Comparison of ENCODE assay signal across 9 mouse cellular contexts in the genomic region with DNA sequence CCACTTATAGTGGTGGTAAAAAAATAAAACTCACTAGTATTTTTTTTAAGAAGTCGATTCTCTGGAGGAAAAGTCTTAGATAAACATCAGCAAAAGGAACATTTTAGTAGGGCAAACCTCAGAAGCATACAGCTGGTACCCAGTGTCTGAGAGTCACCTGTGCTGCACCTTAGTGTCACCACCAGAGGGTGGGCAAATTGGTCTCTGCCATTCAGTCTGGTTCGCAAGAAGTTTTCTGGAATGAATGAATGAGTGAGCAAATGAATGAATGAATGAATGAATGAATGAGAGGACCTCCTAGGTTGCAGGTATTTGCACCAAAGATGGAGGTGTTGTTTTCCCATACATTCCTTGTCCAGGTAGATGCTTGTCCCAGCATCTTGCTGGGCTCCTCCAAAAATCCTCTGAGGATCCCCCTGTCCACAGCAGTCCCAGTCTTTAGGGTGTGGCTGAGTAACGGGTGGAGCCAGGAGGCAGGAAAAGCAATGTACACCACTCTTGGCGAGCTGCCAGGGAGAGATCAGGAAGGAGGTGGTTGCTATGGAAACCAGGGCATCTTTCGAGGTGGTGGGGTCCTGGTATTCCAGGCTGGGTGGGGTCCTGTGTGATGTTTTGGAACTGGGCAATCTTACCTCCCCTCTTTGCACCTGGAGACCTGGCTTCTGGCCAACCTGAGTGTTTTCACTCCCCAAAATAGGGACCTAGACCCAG. TPM values are rescaled to one million over a fixed set of nuclear protein-coding genes. Genes with fewer than 3 reads are reported as not detected.
DNase-seq lines count a peak whose midpoint lies in the region; ATAC-seq lines count a peak whose summit lies in the region.
"Had no signal": no experiment of that assay in that cellular context is flagged by ENCODE, and none has a peak within 500 bp of the region (broad histone marks: within the 10 kb centered on the region; RNA-seq: fewer than 3 reads in every experiment).

No protein-coding gene starts in this region.

- H3K4me2 ChIP-seq in heart, embryonic 13.5 days: peak overlapping the region; percentile 69
- H3K4me2 ChIP-seq in forebrain, embryonic 16.5 days (ENCODE audit: low read length): peak overlapping the region; percentile 58
- H3K4me2 ChIP-seq in limb, embryonic 13.5 days (replicated peaks): peak overlapping the region; percentile 60
- peak overlapping the region; percentile 44 for H3K4me2 ChIP-seq in stomach, embryonic 15.5 days

- DNase-seq in heart, adult 18-20 months: no peak
- peak; percentile 30 for DNase-seq in ZHBTc4 (ENCODE audit: low read depth, low spot score)
- DNase-seq in gastrocnemius, adult 18-20 months (ENCODE audit: low spot score): no peak
- no peak for DNase-seq in gastrocnemius, postnatal 14 days

- WGBS in heart, embryonic 13.5 days: 29% methylated on average over 5 of the region's 5 CpGs
- 18% methylated on average over 5 of the region's 5 CpGs for WGBS in forebrain, embryonic 16.5 days
- 20% methylated on average over 5 of the region's 5 CpGs for WGBS in limb, embryonic 13.5 days
- WGBS in stomach, embryonic 15.5 days: 19% methylated on average over 5 of the region's 5 CpGs

- peaks cover 51% of the 10 kb centered on the region for H3K4me1 ChIP-seq in heart, embryonic 13.5 days
- H3K4me1 ChIP-seq in forebrain, embryonic 16.5 days (replicated peaks; ENCODE audit: control insufficient read depth, insufficient read depth, low read length): peaks cover 37% of the 10 kb centered on the region
- peaks cover 52% of the 10 kb centered on the region for H3K4me1 ChIP-seq in limb, embryonic 13.5 days
- peaks cover 46% of the 10 kb centered on the region for H3K4me1 ChIP-seq in stomach, embryonic 15.5 days

- H3K27me3 ChIP-seq in heart, embryonic 13.5 days (replicated peaks): peaks cover 84% of the 10 kb centered on the region
- H3K27me3 ChIP-seq in forebrain, embryonic 16.5 days (replicated peaks; ENCODE audit: control insufficient read depth, insufficient read depth, low read length): peaks cover 31% of the 10 kb centered on the region
- H3K27me3 ChIP-seq in limb, embryonic 13.5 days: peaks cover 91% of the 10 kb centered on the region
- peaks cover 32% of the 10 kb centered on the region for H3K27me3 ChIP-seq in stomach, embryonic 15.5 days (replicated peaks)

- no peak for ATAC-seq in heart, embryonic 13.5 days (ENCODE audit: extremely low read depth, insufficient number of reproducible peaks, low FRiP score, low TSS enrichment)
- peak; percentile 10; the same call in 1 of the 2 replicates for ATAC-seq in forebrain, embryonic 16.5 days
- no peak for ATAC-seq in limb, embryonic 13.5 days (ENCODE audit: low FRiP score, low read depth)
- no peak for ATAC-seq in stomach, embryonic 15.5 days (ENCODE audit: insufficient read depth, low FRiP score, low read depth)

- H3K9me3 ChIP-seq in heart, embryonic 13.5 days: no peaks in the 10 kb centered on the region
- no peaks in the 10 kb centered on the region for H3K9me3 ChIP-seq in forebrain, embryonic 16.5 days (ENCODE audit: control insufficient read depth, low read length)
- H3K9me3 ChIP-seq in limb, embryonic 13.5 days: no peaks in the 10 kb centered on the region
- H3K9me3 ChIP-seq in stomach, embryonic 15.5 days: no peaks in the 10 kb centered on the region

- no peak overlapping the region for H3K27ac ChIP-seq in heart, embryonic 13.5 days (replicated peaks)
- H3K27ac ChIP-seq in forebrain, embryonic 16.5 days (ENCODE audit: low read length): peak overlapping the region; percentile 58; the same call in 1 of the 2 replicates
- H3K27ac ChIP-seq in limb, embryonic 13.5 days: no peak overlapping the region
- no peak overlapping the region for H3K27ac ChIP-seq in stomach, embryonic 15.5 days

- peak overlapping the region; percentile 8; the same call in 1 of the 2 replicates for H3K4me3 ChIP-seq in heart, embryonic 13.5 days
- peak overlapping the region; percentile 38 for H3K4me3 ChIP-seq in forebrain, embryonic 16.5 days (replicated peaks; ENCODE audit: low read length)
- peak overlapping the region; percentile 35 for H3K4me3 ChIP-seq in limb, embryonic 13.5 days
- H3K4me3 ChIP-seq in stomach, embryonic 15.5 days (replicated peaks): 0 out of 2 replicates have a peak overlapping the region, but pooled peaks have one; percentile 27

- peak overlapping the region; percentile 53; the same call in 1 of the 2 replicates for H3K9ac ChIP-seq in heart, embryonic 13.5 days
- peak overlapping the region; percentile 35 for H3K9ac ChIP-seq in forebrain, embryonic 16.5 days (replicated peaks; ENCODE audit: low read depth, low read length)
- H3K9ac ChIP-seq in limb, embryonic 13.5 days: no peak overlapping the region
- no peak overlapping the region for H3K9ac ChIP-seq in stomach, embryonic 15.5 days

- intact Hi-C loops in gastrocnemius, postnatal 14 days (cut with DNase I; ENCODE audit: low total_unique reads): no loop called here

- no peaks in the 10 kb centered on the region for H3K36me3 ChIP-seq in heart, embryonic 13.5 days
- no peaks in the 10 kb centered on the region for H3K36me3 ChIP-seq in forebrain, embryonic 16.5 days (ENCODE audit: control insufficient read depth, insufficient read depth)
- no peaks in the 10 kb centered on the region for H3K36me3 ChIP-seq in limb, embryonic 13.5 days
- H3K36me3 ChIP-seq in stomach, embryonic 15.5 days: no peaks in the 10 kb centered on the region

RNA-seq across cellular contexts. Expression of gene Fxyd7, which starts 2.0 kb away (rescaled TPM):
- polyA plus RNA-seq in heart, embryonic 13.5 days (2015; fragmentation: Nextera tagmentation; extraction: Ambion mirVana): 2.0 and 3.6 TPM in 2 replicates
- under 1 TPM; 0.40 to 0.59 TPM for total RNA-seq in heart, adult 18-20 months (2021)
- 51.0 and 95.0 TPM in 2 replicates for polyA plus RNA-seq in forebrain, embryonic 16.5 days (2015; fragmentation: Nextera tagmentation; extraction: Ambion mirVana)
- 20.0 and 21.3 TPM in 2 replicates for polyA plus RNA-seq in limb, embryonic 13.5 days (2015; fragmentation: Nextera tagmentation; extraction: Ambion mirVana)
- 21.6 and 25.0 TPM in 2 replicates for polyA plus RNA-seq in stomach, embryonic 15.5 days (2015; fragmentation: Nextera tagmentation; extraction: Ambion mirVana)
- 1 to 10 TPM in 1 of 2 experiments, under 1 TPM in 1; 0.94 to 1.2 TPM for total RNA-seq in gastrocnemius, adult 18-20 months (2021)
- 1 to 10 TPM; 2.0 to 2.1 TPM for total RNA-seq in gastrocnemius, postnatal 14 days (2021)
- total RNA-seq: MEL had no signal

RNA-seq across cellular contexts. Expression of gene Fxyd5, which starts 7.0 kb away (rescaled TPM):
- 35.5 and 39.2 TPM in 2 replicates for polyA plus RNA-seq in heart, embryonic 13.5 days (2015; fragmentation: Nextera tagmentation; extraction: Ambion mirVana)
- total RNA-seq in heart, adult 18-20 months (2021): 10 to 100 TPM; 21.7 to 31.7 TPM
- polyA plus RNA-seq in forebrain, embryonic 16.5 days (2015; fragmentation: Nextera tagmentation; extraction: Ambion mirVana): 21.7 and 23.4 TPM in 2 replicates
- 17.1 and 18.3 TPM in 2 replicates for polyA plus RNA-seq in limb, embryonic 13.5 days (2015; fragmentation: Nextera tagmentation; extraction: Ambion mirVana)
- polyA plus RNA-seq in stomach, embryonic 15.5 days (2015; fragmentation: Nextera tagmentation; extraction: Ambion mirVana): 27.1 and 29.0 TPM in 2 replicates
- 10 to 100 TPM in 1 of 2 experiments, 1 to 10 TPM in 1; 7.6 to 13.4 TPM for total RNA-seq in gastrocnemius, adult 18-20 months (2021)
- total RNA-seq in gastrocnemius, postnatal 14 days (2021): 10 to 100 TPM; 12.6 to 14.3 TPM

RNA-seq across cellular contexts. Expression of gene Fxyd1, which starts 7.7 kb away (rescaled TPM):
- 1,042 and 1,184 TPM in 2 replicates for polyA plus RNA-seq in heart, embryonic 13.5 days (2015; fragmentation: Nextera tagmentation; extraction: Ambion mirVana)
- total RNA-seq in heart, adult 18-20 months (2021): 100 to 1,000 TPM; 861 to 937 TPM
- polyA plus RNA-seq in forebrain, embryonic 16.5 days (2015; fragmentation: Nextera tagmentation; extraction: Ambion mirVana): 10.7 and 14.5 TPM in 2 replicates
- 61.7 and 71.2 TPM in 2 replicates for polyA plus RNA-seq in limb, embryonic 13.5 days (2015; fragmentation: Nextera tagmentation; extraction: Ambion mirVana)
- polyA plus RNA-seq in stomach, embryonic 15.5 days (2015; fragmentation: Nextera tagmentation; extraction: Ambion mirVana): 89.3 and 110 TPM in 2 replicates
- total RNA-seq in gastrocnemius, adult 18-20 months (2021): 1,000 to 10,000 TPM in 1 of 2 experiments, 100 to 1,000 TPM in 1; 983 to 1,012 TPM
- total RNA-seq in gastrocnemius, postnatal 14 days (2021): 1,000 to 10,000 TPM; 1,292 to 1,295 TPM
- total RNA-seq: MEL had no signal

RNA-seq across cellular contexts. Expression of gene Lgi4, which starts 9.9 kb away (rescaled TPM):
- 0.19 and 0.21 TPM in 2 replicates for polyA plus RNA-seq in heart, embryonic 13.5 days (2015; fragmentation: Nextera tagmentation; extraction: Ambion mirVana)
- total RNA-seq in heart, adult 18-20 months (2021): 1 to 10 TPM; 2.1 to 4.1 TPM
- 0.20 and 0.24 TPM in 2 replicates for polyA plus RNA-seq in forebrain, embryonic 16.5 days (2015; fragmentation: Nextera tagmentation; extraction: Ambion mirVana)
- polyA plus RNA-seq in limb, embryonic 13.5 days (2015; fragmentation: Nextera tagmentation; extraction: Ambion mirVana): 0.59 and 0.67 TPM in 2 replicates
- polyA plus RNA-seq in stomach, embryonic 15.5 days (2015; fragmentation: Nextera tagmentation; extraction: Ambion mirVana): 1.6 and 1.9 TPM in 2 replicates
- 1 to 10 TPM; 1.7 to 3.5 TPM for total RNA-seq in gastrocnemius, adult 18-20 months (2021)
- total RNA-seq in gastrocnemius, postnatal 14 days (2021): 1 to 10 TPM; 6.2 to 8.7 TPM
- total RNA-seq: MEL had no signal

RNA-seq across cellular contexts. Expression of gene Fxyd3, which starts 27.2 kb away (rescaled TPM):
- 2.0 and 2.2 TPM in 2 replicates for polyA plus RNA-seq in heart, embryonic 13.5 days (2015; fragmentation: Nextera tagmentation; extraction: Ambion mirVana)
- total RNA-seq in heart, adult 18-20 months (2021): 1 to 10 TPM in 1 of 2 experiments, under 1 TPM in 1; 0.87 to 2.5 TPM
- 0.15 and 0.66 TPM in 2 replicates for polyA plus RNA-seq in forebrain, embryonic 16.5 days (2015; fragmentation: Nextera tagmentation; extraction: Ambion mirVana)
- 32.9 and 34.8 TPM in 2 replicates for polyA plus RNA-seq in limb, embryonic 13.5 days (2015; fragmentation: Nextera tagmentation; extraction: Ambion mirVana)
- polyA plus RNA-seq in stomach, embryonic 15.5 days (2015; fragmentation: Nextera tagmentation; extraction: Ambion mirVana): 364 and 383 TPM in 2 replicates
- 1 to 10 TPM in 1 of 2 experiments, under 1 TPM in 1; 1.00 to 1.6 TPM for total RNA-seq in gastrocnemius, adult 18-20 months (2021)
- total RNA-seq in gastrocnemius, postnatal 14 days (2021): 1 to 10 TPM; 1.9 to 3.3 TPM
- total RNA-seq: MEL had no signal

Comparison
In these comparisons a context has a peak if more than half of its experiments do, and no peak if none do; other contexts are left out.
1. H3K9ac ChIP-seq: peak in heart, embryonic 13.5 days (single experiment) and forebrain, embryonic 16.5 days (single experiment); none in limb, embryonic 13.5 days (single experiment) and stomach, embryonic 15.5 days (single experiment).
2. Peak in every context shown above with its lines, with median percentiles within 50 percentile points of each other: H3K4me2 ChIP-seq and H3K4me3 ChIP-seq.